Mouse (Mus musculus) heart, postnatal 10 days (tissue): ENCODE results near the gene 1700093K21Rik. TPM values are rescaled to one million over a fixed set of nuclear protein-coding genes. Genes with fewer than 3 reads are reported as not detected.

Experiments used
- microRNA-seq, 2 experiments: library from miRNA; unstranded; fragments of <30 nt; microRNA quantifications; one replicate each; pipeline ENCODE4 v1.2.0; 2022
- total RNA-seq, 2 experiments: library from RNA; stranded (reverse); gene quantifications; 2 replicates each; pipeline ENCODE4 v1.2.3; 2021

The 1700093K21Rik gene
- total RNA-seq, 2 experiments from 2014 or later = not detected

Small RNA genes lying within 50 kb of the gene (microRNA-seq; reads per million reads assigned to microRNA genes)
- 0 reads per million in 2 experiments for gene Gm47279

Other genes with a start within 250 kb of the 1700093K21Rik start
- 10 to 100 TPM; 49.6 to 54.3 TPM for gene Usp34, start 214.3 kb downstream of the 1700093K21Rik start, total RNA-seq
- 10 to 100 TPM; 39.2 to 52.9 TPM for gene Ahsa2, start 23.1 kb downstream of the 1700093K21Rik start, total RNA-seq
- gene 0610010F05Rik, start 112.5 kb upstream of the 1700093K21Rik start, total RNA-seq = 10 to 100 TPM; 12.9 to 15.9 TPM
- gene Pus10, start 144.5 kb upstream of the 1700093K21Rik start, total RNA-seq = 10 to 100 TPM; 15.1 to 16.7 TPM
- gene Pex13, start 144.8 kb upstream of the 1700093K21Rik start, total RNA-seq = 10 to 100 TPM; 26.2 to 27.8 TPM
- gene Rel, start 249.8 kb upstream of the 1700093K21Rik start, total RNA-seq = 10 to 100 TPM in 1 of 2 experiments, 1 to 10 TPM in 1; 9.5 to 10.3 TPM